Mouse (Mus musculus) liver, postnatal 0 days (tissue): ENCODE data around the gene Rflna. TPM values are rescaled to one million over a fixed set of nuclear protein-coding genes. Genes with fewer than 3 reads are reported as not detected.

Experiments
- ATAC-seq: fragments of 200-750 bp; cut with Nextera tagmentation; 2 replicates; pipeline ENCODE4 v1.8.0; 2017; ENCODE audit warnings: mild to moderate bottlenecking, moderate library complexity
- DNase-seq: peaks from one replicate; pipeline ENCODE4 v3.0.0-alpha.2; 2016
- H3K27ac ChIP-seq: fragments of 300-500 bp; sonication (generic); 2 replicates; pipeline ENCODE4 v1.5.1; 2014; ENCODE audit warnings: antibody characterized with exemption, moderate library complexity, mild to moderate bottlenecking, low read depth
- H3K27me3 ChIP-seq: fragments of 300-500 bp; sonication (generic); 2 replicates; pipeline ENCODE4 v1.6.1; 2014; ENCODE audit warnings: low read length, control low read depth, mixed read lengths; ENCODE audit not compliant: insufficient read depth
- H3K36me3 ChIP-seq: fragments of 300-500 bp; sonication (generic); replicated peaks from 2 replicates; pipeline ENCODE4 v1.6.1; 2014; ENCODE audit warnings: mild to moderate bottlenecking, control low read depth, low read length, moderate library complexity, mixed read lengths; ENCODE audit not compliant: insufficient read depth
- H3K4me1 ChIP-seq: fragments of 300-500 bp; sonication (generic); 2 replicates; pipeline ENCODE4 v1.6.1; 2014; ENCODE audit warnings: antibody characterized with exemption, mild to moderate bottlenecking, control low read depth; ENCODE audit not compliant: insufficient read depth
- H3K4me2 ChIP-seq: fragments of 300-500 bp; sonication (generic); 2 replicates; pipeline ENCODE4 v1.6.1; 2014; ENCODE audit warnings: low read depth, mild to moderate bottlenecking, low read length, moderate library complexity, mixed read lengths
- H3K4me3 ChIP-seq: fragments of 300-500 bp; sonication (generic); 2 replicates; pipeline ENCODE4 v1.5.1; 2014; ENCODE audit warnings: low read depth, low read length
- H3K9ac ChIP-seq: fragments of 300-500 bp; sonication (generic); replicated peaks from 2 replicates; pipeline ENCODE4 v1.6.1; 2014; ENCODE audit warnings: mild to moderate bottlenecking, moderate library complexity
- H3K9me3 ChIP-seq: fragments of 300-500 bp; sonication (generic); 2 replicates; pipeline ENCODE4 v1.6.1; 2016; ENCODE audit warnings: mild to moderate bottlenecking, control low read depth, low read length, mixed read lengths
- CTCF ChIP-seq: sonication (generic); IDR thresholded peaks from 2 replicates; pipeline ENCODE4 v1.5.1; 2016; ENCODE audit warnings: antibody characterized with exemption, low read depth
- EP300 ChIP-seq: IDR thresholded peaks from 2 replicates; pipeline ENCODE4 v1.6.1; 2016; ENCODE audit warnings: antibody characterized with exemption, low read depth, mild to moderate bottlenecking
- WGBS: fragments of 180-500 bp; shearing (Covaris S2); extraction: QIAGEN DNeasy Blood & Tissue Kit; methylation state at CpG from one replicate; pipeline ENCODE4 v1.1.7; 2014; ENCODE audit not compliant: insufficient replicate concordance; 5-methylcytosine and 5-hydroxymethylcytosine counted together
- polyA plus RNA-seq: library from polyadenylated mRNA; unstranded; fragments of >200 nt; fragmentation: Nextera tagmentation; extraction: Ambion mirVana; gene quantifications from 2 replicates; pipeline ENCODE4 v1.2.1, GENCODE M21; 2015

Rflna gene
- polyA plus RNA-seq, 1 experiment from 2014 or later, result 0.21 TPM

DNA sequence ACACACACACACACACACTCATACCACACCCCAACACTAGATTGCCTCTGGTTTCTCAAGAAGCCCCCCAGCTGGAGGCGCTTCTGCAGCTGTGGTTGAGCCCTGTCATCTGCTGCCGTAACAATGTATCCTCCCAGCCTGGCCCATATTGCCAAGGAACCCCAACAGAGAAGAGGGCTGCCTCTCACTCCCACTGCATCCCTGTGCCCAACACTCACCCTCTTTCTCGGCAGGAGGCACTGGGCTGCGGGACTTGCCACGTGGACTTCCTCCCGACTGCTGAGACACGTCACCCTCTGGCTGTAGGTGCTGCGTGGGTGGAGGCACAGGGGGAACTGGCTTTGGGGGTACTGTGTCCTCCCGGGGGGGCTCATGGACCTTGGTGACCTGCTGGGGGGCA is 38.6 kb downstream of the Rflna start:
- no peak for ATAC-seq
- Histone ChIP-seq H3K4me1 (0 out of 2 replicates have a peak, but pooled peaks cover 3% of the 10 kb centered on the region), H3K27ac (no peak overlapping the region), H3K9me3 (no peaks in the 10 kb centered on the region), H3K4me3 (no peak overlapping the region), H3K9ac (no peak overlapping the region), H3K36me3 (peaks cover 37% of the 10 kb centered on the region), H3K4me2 (no peak overlapping the region), H3K27me3 (no peaks in the 10 kb centered on the region)
- TF ChIP-seq CTCF (no peak), EP300 (no peak)
- 83% methylated on average over 9 of the region's 9 CpGs for WGBS
- DNase-seq, result no peak

DNA sequence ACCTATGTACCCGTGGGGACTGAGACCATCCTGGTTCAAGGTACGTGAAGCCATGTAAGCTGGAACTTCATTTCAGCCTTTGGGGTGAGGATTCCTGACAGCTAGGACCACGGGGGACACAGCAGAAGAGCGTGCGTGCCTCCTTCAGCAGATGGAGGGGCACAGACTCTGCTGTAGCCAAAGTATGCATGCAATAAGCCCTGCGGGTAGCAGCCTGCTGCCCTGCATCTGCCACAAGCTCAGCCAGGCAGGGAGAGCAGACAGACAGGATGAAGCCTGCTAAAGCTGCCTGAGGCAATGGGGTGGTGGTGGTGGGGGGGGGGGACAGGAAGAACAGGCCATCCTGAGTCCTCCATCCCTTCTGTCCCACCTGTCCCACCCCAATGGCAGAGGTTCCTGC is 40.4 kb downstream of the Rflna start:
- no peaks in the 10 kb centered on the region for H3K9me3 ChIP-seq
- DNase-seq, result no peak
- H3K27me3 ChIP-seq, result no peaks in the 10 kb centered on the region
- WGBS, result 78% methylated on average over 6 of the region's 6 CpGs
- no peak for TF ChIP-seq CTCF
- no peak for TF ChIP-seq EP300
- H3K9ac ChIP-seq, result no peak overlapping the region
- no peak overlapping the region for H3K27ac ChIP-seq
- H3K36me3 ChIP-seq, result peaks cover 36% of the 10 kb centered on the region
- no peak overlapping the region for H3K4me3 ChIP-seq
- no peak for ATAC-seq
- H3K4me2 ChIP-seq, result no peak overlapping the region
- H3K4me1 ChIP-seq, result 0 out of 2 replicates have a peak, but pooled peaks cover 3% of the 10 kb centered on the region

DNA sequence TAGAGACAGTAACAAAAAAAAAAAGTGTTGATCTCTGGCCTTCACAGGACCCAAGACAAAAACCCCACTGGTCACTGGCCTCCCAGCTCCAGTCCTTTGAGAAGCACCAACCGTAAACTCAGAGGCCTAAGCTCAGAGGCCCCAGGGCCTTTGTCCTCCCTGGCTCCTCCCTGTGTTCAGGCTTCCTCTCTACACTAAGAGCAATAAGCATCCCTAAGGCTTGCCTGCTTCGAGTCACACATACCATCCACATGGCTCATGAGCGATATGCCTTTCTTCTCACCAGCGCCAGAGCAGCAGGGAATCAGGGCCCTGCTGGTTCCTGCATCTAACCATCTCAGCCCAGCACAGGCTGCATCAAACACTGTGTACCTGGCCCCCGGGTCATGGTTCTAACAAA is 42.2 kb downstream of the Rflna start:
- peaks cover 43% of the 10 kb centered on the region for H3K36me3 ChIP-seq
- no peaks in the 10 kb centered on the region for H3K27me3 ChIP-seq
- no peak overlapping the region for H3K4me3 ChIP-seq
- no peak overlapping the region for H3K27ac ChIP-seq
- DNase-seq (no peak), ATAC-seq (no peak)
- no peak overlapping the region for H3K9ac ChIP-seq
- no peak for TF ChIP-seq CTCF
- no peak for TF ChIP-seq EP300
- H3K4me2 ChIP-seq, result no peak overlapping the region
- H3K4me1 ChIP-seq, result 0 out of 2 replicates have a peak, but pooled peaks cover 3% of the 10 kb centered on the region
- WGBS, result 84% methylated on average over 5 of the region's 5 CpGs
- no peaks in the 10 kb centered on the region for H3K9me3 ChIP-seq

DNA sequence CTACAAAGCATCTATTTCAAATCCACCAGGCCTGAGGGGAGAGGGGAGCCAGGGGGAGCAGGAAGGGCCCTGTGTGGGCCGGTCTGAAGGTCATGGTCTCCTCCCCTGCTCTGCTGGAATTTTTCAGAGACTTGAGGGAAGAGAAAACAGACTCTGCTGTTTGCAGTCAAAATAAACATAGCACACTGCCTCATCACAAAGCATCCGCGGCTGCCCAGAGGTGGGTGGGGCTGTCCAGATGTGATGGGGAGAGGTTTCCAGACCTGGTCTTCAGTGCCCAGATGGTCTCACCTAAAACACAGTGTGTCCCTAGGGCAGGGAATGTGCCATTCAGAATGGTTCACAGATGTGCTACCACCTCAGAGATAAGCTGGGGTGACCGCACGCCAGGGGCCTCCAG is 43.4 kb downstream of the Rflna start:
- H3K27ac ChIP-seq, result no peak overlapping the region
- no peak overlapping the region for H3K4me2 ChIP-seq
- peaks cover 3% of the 10 kb centered on the region for H3K4me1 ChIP-seq
- DNase-seq (no peak), ATAC-seq (no peak)
- H3K9ac ChIP-seq, result no peak overlapping the region
- no peak overlapping the region for H3K4me3 ChIP-seq
- H3K9me3 ChIP-seq, result no peaks in the 10 kb centered on the region
- H3K36me3 ChIP-seq, result peaks cover 55% of the 10 kb centered on the region
- H3K27me3 ChIP-seq, result no peaks in the 10 kb centered on the region
- no peak for TF ChIP-seq EP300
- no peak for TF ChIP-seq CTCF
- WGBS, result 70% methylated on average over 5 of the region's 5 CpGs

DNA sequence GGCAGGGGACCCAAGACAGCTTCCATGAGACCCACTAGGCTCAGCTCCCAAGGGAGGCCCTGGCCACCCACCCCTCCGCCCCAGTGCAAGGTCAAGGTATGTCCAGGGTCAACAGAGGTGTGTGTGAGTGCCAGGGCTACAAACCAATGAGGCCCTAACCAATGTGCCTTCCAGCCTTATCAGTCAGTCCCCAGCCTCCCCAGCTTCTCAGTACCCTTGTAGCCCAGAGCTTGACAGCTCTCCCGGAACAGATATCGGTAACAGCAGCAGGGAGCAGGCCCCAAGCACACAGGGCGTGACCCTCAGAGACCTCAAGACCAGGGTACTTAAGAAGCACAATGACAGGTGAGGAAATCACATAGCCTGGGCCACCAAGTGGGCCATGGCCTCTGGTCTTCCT is 46.5 kb downstream of the Rflna start:
- Histone ChIP-seq H3K4me2 (no peak overlapping the region), H3K27me3 (no peaks in the 10 kb centered on the region), H3K36me3 (peaks cover 57% of the 10 kb centered on the region), H3K9ac (no peak overlapping the region), H3K9me3 (no peaks in the 10 kb centered on the region), H3K4me3 (no peak overlapping the region), H3K4me1 (peaks cover 33% of the 10 kb centered on the region), H3K27ac (no peak overlapping the region)
- TF ChIP-seq CTCF, result no peak
- no peak for TF ChIP-seq EP300
- DNase-seq (no peak), ATAC-seq (0 out of 2 replicates have a peak, but pooled peaks have one; percentile 26)
- 74% methylated on average over 4 of the region's 4 CpGs for WGBS

DNA sequence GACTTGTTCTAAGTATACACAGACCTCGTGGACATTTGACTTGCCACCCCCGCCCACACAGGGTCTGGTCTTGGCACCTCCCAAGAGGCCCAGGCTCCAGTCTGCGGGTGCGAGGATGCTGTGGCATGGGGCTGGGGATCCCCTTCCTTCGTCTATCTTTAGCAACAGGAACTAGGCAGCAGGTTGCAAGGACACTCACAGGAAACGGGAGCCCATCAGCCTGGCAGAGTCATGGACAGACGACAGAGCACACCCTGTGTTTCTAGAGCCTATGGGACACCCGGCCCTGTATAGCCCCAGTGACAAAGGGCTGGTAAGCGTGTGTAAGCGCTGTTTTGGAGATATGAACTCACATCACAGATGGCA is 49.2 kb downstream of the Rflna start:
- Histone ChIP-seq H3K9ac (no peak overlapping the region), H3K4me2 (no peak overlapping the region), H3K9me3 (no peaks in the 10 kb centered on the region), H3K27me3 (no peaks in the 10 kb centered on the region), H3K4me1 (peaks cover 48% of the 10 kb centered on the region), H3K4me3 (no peak overlapping the region), H3K36me3 (peaks cover 47% of the 10 kb centered on the region), H3K27ac (peak overlapping the region; percentile 44; the same call in 1 of the 2 replicates)
- ATAC-seq (peak; percentile 11; the same call in 1 of the 2 replicates), DNase-seq (peak; percentile 39)
- TF ChIP-seq EP300, result no peak
- no peak for TF ChIP-seq CTCF
- WGBS, result 33% methylated on average over 10 of the region's 10 CpGs
